Mouse (Mus musculus) heart, adult 2 months (tissue): ENCODE measurements around the gene Rabep1. TPM values are rescaled to one million over a fixed set of nuclear protein-coding genes. Genes with fewer than 3 reads are reported as not detected.
A peak's percentile ranks its signal among the peaks of the same experiment; 100 is the strongest.

Experiments used
- DNase-seq, 2 experiments: peaks; one replicate each; pipeline ENCODE4 v3.0.0; 2021
- H3K27ac ChIP-seq: fragments of 200-600 bp; 2 replicates; pipeline ENCODE4 v1.8.1; 2022
- H3K27me3 ChIP-seq: fragments of 200-500 bp; 2 replicates; pipeline ENCODE4 v1.6.1; 2012; ENCODE audit warnings: mild to moderate bottlenecking, low read length, inconsistent platforms, mixed read lengths; ENCODE audit not compliant: control insufficient read depth, insufficient read depth
- H3K36me3 ChIP-seq: fragments of 200-500 bp; 2 replicates; pipeline ENCODE4 v1.6.1; 2012; ENCODE audit warnings: low read length, inconsistent platforms; ENCODE audit not compliant: control insufficient read depth, insufficient read depth
- H3K4me1 ChIP-seq: fragments of 200-500 bp; 2 replicates; pipeline ENCODE4 v1.6.1; 2011; ENCODE audit warnings: low read length; ENCODE audit not compliant: control insufficient read depth, insufficient read depth
- H3K4me3 ChIP-seq: fragments of 200-600 bp; 2 replicates; pipeline ENCODE4 v1.8.1; 2022
- H3K79me2 ChIP-seq: fragments of 200-500 bp; replicated peaks from 2 replicates; pipeline ENCODE4 v1.6.1; 2012; ENCODE audit warnings: mild to moderate bottlenecking, inconsistent platforms, low read length, moderate library complexity, mixed read lengths; ENCODE audit not compliant: control insufficient read depth, insufficient read depth
- H3K9ac ChIP-seq: fragments of 200-500 bp; 2 replicates; pipeline ENCODE4 v1.6.1; 2012; ENCODE audit warnings: low read depth, mild to moderate bottlenecking, control low read depth, inconsistent platforms, low read length, mixed read lengths
- CTCF ChIP-seq: fragments of 200-600 bp; IDR thresholded peaks from 2 replicates; pipeline ENCODE4 v1.8.1; 2022; ENCODE audit warnings: antibody characterized with exemption, mild to moderate bottlenecking, moderate library complexity
- EP300 ChIP-seq: fragments of 200-500 bp; IDR thresholded peaks from 2 replicates; pipeline ENCODE4 v1.6.1; 2011; ENCODE audit warnings: low read depth, low read length, control low read depth; ENCODE audit not compliant: insufficient read depth
- POLR2A ChIP-seq: fragments of 200-500 bp; IDR thresholded peaks from 2 replicates; pipeline ENCODE4 v1.6.1; 2011; ENCODE audit warnings: mild to moderate bottlenecking, low read depth, low read length, control low read depth; ENCODE audit not compliant: insufficient read depth
- WGBS: fragments of 180-500 bp; shearing (Covaris S2); methylation state at CpG from one replicate; pipeline ENCODE4 v1.1.7; 2018; 5-methylcytosine and 5-hydroxymethylcytosine counted together
- intact Hi-C: fragments of 180-260 bp; cut with DNase I; formaldehyde crosslinking; loops from one replicate; pipeline ENCODE4 v1.15.1; 2025
- polyA plus RNA-seq: library from polyadenylated mRNA; depleted of rRNA; stranded (reverse); fragments of >200 nt; gene quantifications from 2 replicates; pipeline ENCODE4 v1.2.3, GENCODE M21; 2012
- total RNA-seq, 2 experiments: library from RNA; stranded (reverse); gene quantifications; 2 replicates each; pipeline ENCODE4 v1.2.3; 2021

The Rabep1 gene
- total and polyA plus RNA-seq, 3 experiments, result 3.7 to 37.2 (median 36.0) TPM

DNA sequence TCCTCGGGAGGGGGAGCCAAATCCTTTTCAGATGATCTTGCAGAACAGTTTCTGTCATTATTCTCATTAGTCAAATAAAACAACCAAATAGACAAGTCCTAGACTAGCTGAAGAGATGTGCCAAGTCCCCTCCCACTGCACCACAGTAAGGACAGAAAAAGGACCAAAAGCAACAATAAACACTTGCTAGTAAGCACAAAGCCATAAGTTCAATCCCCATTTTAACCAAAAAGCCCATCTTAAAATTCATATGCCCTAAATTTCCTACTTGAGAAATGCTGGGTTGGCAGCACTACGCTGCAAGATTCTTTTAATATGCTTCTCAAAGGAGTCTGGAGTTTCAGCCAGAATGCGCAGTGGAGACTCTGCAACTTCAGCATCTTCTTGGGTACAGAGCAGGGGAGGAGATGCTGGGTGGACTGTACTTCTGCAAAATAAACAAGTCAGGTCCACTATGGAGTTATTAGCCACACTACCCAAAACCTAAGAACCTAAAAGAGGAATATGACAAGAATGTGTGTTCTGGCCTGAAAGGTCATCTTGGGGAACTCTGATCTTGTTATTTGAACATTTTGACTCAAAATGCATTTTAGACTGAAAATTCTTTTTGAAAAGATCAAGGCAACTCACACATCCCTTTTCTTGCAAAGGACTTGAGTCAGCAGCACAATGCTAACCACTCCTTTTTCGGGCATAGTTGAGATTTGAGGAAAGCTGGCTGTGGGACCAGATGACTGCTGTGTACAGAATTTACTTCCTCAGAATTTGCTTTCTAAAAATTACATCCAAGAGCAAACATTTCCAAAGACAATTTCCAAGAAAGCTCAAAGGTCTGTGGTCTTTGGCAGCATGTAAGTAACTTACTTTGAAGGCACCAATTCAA lies 100.6 kb downstream of the Rabep1 start:
- DNase-seq, result peak in 1 of 2 experiments; percentile 7
- no peak overlapping the region for H3K9ac ChIP-seq
- WGBS, result 77% methylated on average over 4 of the region's 4 CpGs
- no peaks in the 10 kb centered on the region for H3K4me1 ChIP-seq
- TF ChIP-seq EP300 (no peak), POLR2A (no peak)
- no peaks in the 10 kb centered on the region for H3K27me3 ChIP-seq
- peaks cover 19% of the 10 kb centered on the region for H3K36me3 ChIP-seq
- no peak overlapping the region for H3K27ac ChIP-seq
- no peaks in the 10 kb centered on the region for H3K79me2 ChIP-seq
- no peak overlapping the region for H3K4me3 ChIP-seq
- intact Hi-C loops, result no loop called here

DNA sequence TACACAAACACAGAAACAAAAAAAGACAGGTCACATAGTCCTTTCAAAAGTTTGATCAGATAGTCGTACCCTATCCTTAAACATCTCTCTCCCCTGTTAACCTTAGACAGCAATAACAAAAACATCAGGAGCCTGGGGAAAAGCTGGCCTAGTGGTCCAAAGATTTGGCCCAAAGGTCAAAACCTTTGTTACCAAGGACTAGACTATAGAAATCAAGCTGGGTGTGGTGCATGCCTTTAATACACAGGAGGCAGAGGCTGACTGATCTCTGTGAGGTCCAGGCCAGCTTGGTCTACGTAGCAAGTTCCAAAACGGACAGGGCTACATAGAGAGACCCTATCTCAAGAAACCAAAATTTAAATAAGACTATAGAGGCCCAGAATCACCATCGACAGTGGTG lies 110.1 kb downstream of the Rabep1 start:
- no peak overlapping the region for H3K27ac ChIP-seq
- H3K9ac ChIP-seq, result no peak overlapping the region
- intact Hi-C loops, result no loop called here
- TF ChIP-seq POLR2A (no peak), EP300 (no peak)
- H3K36me3 ChIP-seq, result peaks cover 9% of the 10 kb centered on the region
- no peaks in the 10 kb centered on the region for H3K4me1 ChIP-seq
- no peak overlapping the region for H3K4me3 ChIP-seq
- no peaks in the 10 kb centered on the region for H3K27me3 ChIP-seq
- DNase-seq, result no peak
- H3K79me2 ChIP-seq, result no peaks in the 10 kb centered on the region
- 90% methylated on average over 4 of the region's 4 CpGs for WGBS

DNA sequence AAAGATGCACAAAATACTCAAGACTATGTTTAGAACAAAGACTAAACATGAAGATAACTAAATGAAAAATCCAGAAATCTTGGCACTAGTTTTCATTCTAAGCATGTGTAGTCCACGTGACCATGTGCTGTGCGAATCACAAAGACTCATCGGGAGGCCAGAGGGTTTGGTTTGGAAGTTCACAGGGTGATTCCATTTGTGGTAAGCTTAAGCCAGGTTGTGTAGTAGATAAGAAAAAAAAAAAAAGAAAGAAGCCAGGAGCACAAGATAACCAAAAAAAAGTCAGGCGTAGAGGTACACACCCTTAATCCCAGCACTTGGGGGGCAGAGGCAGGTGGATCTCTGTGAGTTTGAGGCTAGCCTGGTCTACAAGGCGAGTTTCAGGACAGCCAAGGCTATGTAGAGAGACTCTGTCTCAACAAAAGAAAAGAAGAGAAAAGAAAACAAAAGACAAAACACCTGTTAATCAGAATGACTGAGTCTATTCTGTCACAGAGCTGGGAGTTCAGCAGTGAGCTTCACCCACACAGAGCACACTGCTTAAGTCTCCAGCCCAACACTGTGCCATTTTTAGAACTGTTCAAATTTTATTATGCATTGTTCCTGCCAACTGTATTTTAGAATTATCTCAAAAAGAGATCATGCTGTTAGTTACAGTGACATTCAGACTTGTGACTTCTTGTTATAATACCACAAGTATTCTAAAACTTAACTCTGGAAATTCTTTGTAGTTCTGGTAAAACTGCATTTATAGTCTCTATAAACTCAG lies 116.4 kb downstream of the Rabep1 start:
- no peak overlapping the region for H3K27ac ChIP-seq
- H3K9ac ChIP-seq, result no peak overlapping the region
- intact Hi-C loops, result no loop called here
- WGBS, result 92% methylated on average over 5 of the region's 5 CpGs
- no peaks in the 10 kb centered on the region for H3K4me1 ChIP-seq
- peaks cover 16% of the 10 kb centered on the region for H3K36me3 ChIP-seq
- TF ChIP-seq CTCF (no peak), POLR2A (no peak), EP300 (no peak)
- no peak overlapping the region for H3K4me3 ChIP-seq
- no peak for DNase-seq
- H3K79me2 ChIP-seq, result peaks cover 2% of the 10 kb centered on the region; the same call in 1 of the 2 replicates
- no peaks in the 10 kb centered on the region for H3K27me3 ChIP-seq

DNA sequence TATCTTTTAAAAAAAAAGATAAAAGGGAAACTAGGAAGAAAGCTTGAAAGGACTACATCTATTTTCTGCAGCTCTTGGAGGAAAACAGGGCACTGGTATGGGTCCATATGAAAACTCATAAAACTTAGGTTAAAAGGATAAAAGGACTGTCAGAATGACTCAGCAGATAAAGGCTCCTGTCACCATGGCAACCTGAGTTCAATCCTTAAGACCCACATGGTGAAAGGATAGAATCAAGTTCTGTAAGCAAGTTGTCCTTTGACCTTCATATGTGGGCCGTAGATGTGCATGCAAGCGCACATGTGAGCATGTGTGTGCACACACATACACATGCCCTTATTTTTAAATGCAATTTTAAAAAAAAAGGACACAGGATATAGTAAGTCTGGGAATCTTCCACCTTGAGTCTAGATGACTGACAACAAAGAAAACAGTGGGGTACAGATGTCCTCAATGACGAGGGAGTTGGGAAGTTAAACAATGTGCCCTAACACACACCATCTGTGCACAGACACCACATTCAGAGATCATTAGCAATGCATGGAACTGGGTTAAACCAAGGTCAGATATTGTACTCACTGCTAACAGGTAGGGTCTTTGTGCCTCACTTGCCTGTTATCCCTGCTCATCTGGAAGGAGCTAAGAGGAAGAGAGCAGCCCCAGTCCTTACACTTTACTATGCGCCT lies 119.8 kb downstream of the Rabep1 start:
- Histone ChIP-seq H3K36me3 (peaks cover 19% of the 10 kb centered on the region), H3K79me2 (peaks cover 3% of the 10 kb centered on the region; the same call in 1 of the 2 replicates), H3K27me3 (no peaks in the 10 kb centered on the region), H3K4me3 (no peak overlapping the region), H3K27ac (no peak overlapping the region), H3K4me1 (peaks cover 5% of the 10 kb centered on the region), H3K9ac (no peak overlapping the region)
- intact Hi-C loops, result no loop called here
- no peak for DNase-seq
- no peak for TF ChIP-seq EP300
- TF ChIP-seq CTCF, result no peak
- TF ChIP-seq POLR2A, result no peak
- 83% methylated on average over 4 of the region's 4 CpGs for WGBS

DNA sequence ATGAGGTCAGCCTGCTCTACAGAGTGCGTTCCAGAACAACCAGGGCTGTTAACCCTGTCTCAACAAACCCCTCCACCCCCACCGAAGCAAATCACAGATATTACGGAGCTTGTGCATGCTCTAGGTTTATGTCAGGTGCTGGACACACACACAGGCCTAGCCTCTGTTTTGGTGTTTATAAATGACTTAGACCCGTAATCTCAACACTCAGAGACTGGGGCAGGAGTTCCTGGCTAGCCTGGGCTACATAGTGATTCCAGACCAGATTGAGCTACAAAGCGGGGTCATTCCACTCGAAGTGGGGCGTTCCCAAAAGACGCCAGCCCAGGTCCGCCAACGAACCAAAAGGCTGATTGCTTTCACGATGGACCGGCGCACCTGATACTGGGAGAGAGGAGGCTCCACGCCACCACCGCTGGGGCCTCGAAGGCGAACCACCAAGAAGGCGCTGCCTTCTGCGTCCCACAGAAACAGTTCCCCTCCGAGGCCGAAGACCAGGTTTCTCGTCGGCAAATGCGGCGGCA lies 124.8 kb downstream of the Rabep1 start:
- Histone ChIP-seq H3K27me3 (no peaks in the 10 kb centered on the region), H3K27ac (peak overlapping the region; percentile 91), H3K79me2 (peaks cover 3% of the 10 kb centered on the region; the same call in 1 of the 2 replicates), H3K9ac (peak overlapping the region; percentile 91), H3K4me1 (peaks cover 8% of the 10 kb centered on the region), H3K4me3 (peak overlapping the region; percentile 91), H3K36me3 (peaks cover 12% of the 10 kb centered on the region)
- TF ChIP-seq CTCF, result no peak
- no peak for TF ChIP-seq EP300
- no peak for TF ChIP-seq POLR2A
- intact Hi-C loops, result no loop called here
- WGBS, result 1% methylated on average over 25 of the region's 25 CpGs
- no peak for DNase-seq
